Mouse (Mus musculus) kidney, postnatal 10 days (tissue): ENCODE results near the gene Antxr1.

ENCODE experiments used
- DNase-seq: peaks from one replicate; pipeline ENCODE4 v3.0.0; 2021; ENCODE audit warnings: mixed read lengths

Antxr1 gene

DNA sequence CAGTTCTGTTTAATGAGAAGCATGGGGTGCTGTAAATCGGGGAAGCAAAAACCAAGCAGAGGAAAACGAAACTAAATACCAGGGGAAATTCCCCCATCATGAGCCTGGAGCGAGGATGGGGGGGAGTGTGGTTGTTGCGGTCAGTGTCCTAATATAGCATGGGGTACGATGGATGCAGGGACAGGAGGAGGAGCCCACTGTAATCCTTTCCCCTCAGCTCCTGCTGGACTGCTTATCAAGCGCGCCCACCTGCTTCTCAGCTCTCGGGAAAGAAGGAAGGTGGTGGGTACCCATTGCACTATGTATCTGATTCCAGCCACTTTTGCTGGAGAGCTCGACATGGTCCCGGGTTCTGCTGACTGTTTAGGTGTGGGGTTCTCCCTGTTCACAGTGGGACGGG is 151.6 kb downstream of the Antxr1 start:
- no peak for DNase-seq

DNA sequence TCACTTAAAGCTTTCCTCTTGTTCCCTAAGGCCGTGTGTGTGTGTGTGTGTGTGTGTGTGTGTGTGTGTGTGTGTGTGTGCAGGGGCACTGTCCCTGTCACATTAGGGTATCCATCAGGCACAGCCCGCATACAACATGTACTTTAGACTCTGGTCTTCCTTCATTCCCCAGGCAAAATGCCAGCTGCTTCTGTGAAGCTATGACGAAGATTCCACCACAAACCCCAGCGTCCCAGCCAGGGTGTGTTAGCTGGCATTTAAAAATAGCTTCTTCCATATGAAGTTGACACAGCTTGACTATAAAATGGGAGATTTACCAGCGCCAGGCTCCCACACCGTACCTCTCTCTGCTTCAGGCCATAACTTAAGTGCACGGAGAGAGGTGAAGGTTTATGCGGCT is 152.5 kb downstream of the Antxr1 start:
- DNase-seq, result peak; percentile 78

GRCm38 (mm10) chr6:87182736-87183135 is 152.9 kb downstream of the Antxr1 start:
- no peak for DNase-seq

DNA sequence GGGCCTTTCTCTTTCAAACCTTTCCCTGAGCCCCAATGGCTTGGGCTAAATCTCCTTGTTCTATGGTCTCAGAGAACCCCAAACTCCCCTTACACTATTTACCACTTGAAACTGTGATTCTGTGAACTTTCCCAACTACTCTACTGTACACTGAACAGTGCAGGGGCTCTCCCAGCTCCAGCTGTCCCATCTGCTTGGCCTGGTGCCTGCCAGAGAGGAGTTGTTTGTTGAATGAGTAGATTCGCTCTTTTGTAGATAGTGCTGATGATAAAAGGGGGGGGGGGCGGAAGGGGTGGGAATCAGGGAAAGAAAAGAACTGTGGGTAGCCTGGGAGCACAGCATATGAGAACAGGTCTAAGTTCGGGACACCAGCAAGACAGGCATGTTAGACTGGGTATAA is 164.2 kb downstream of the Antxr1 start:
- DNase-seq, result no peak

DNA sequence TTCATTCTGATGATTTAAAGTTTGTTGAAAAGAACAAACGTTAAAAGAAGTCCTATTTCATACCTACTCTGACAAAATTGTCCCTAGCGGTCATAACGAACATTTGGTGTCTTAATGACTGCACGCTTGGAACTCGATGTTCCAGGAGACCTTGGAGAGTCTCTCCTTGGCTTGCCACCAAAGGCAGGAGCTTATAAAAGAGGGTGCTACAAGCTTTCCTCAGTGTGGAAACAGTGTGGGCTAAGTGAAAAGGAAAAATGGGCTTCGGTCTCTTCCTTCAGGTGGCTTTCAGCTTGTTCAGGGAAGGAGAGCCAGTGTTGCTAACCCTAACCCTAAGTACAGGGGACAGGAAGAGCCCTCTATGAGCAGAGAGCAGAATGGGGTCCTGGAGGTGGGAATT is 164.7 kb downstream of the Antxr1 start:
- no peak for DNase-seq

DNA sequence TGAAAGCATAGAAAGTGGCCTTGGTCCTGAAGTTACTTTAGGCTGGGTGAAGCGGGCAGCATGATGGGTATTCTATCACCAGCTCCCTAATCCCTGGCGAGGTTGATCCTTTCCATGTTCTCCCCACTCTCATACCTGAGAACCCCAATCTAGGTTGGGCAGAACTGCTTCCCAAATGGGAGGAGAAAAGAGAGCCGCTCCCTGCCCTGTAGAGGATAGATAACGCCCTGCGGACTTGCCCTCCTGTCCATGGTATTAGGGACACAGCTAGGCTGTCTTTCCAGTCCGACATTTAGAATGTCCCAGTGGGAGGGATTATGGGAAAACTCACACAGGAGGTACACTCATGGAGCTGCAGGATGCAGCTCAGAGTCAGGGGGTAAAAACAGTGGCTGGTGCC is 165.3 kb downstream of the Antxr1 start:
- DNase-seq, result no peak

- DNase-seq, result no peak
These were observed 167.6 kb downstream of the Antxr1 start for GRCm38 (mm10) chr6:87168021-87168420.

DNA sequence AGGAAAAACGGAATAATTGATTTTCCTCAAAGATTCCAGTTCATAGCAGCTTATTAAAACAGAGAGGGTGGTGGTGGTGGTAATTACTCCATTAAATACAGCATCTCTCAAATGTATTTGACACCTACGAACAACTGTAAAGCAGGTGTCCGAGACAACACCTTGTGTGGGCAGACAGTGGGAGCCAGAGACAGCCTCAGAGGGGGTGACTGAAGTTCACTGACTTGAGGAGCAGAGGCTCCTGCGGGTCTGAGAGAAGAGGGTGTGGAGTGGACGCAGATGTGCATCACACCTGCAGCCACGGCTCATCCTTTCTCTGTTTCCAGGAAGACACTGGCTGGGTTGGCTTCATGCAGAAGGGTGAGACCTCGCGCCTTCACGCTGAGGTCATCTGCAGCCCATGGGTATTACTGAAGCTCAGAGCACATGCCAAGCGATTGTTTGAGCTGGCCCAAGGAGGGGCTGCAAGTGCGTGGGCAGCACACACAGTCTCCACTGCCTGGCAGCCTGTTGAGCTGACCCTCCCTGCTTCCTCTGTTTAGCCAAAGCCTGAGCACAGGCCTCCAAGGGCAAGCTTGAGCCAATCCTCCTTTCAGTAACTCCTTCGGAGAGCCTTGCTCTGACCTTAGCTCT is 168.8 kb downstream of the Antxr1 start:
- DNase-seq, result no peak

- no peak for DNase-seq
These were observed 169.9 kb downstream of the Antxr1 start for GRCm38 (mm10) chr6:87165536-87166311.

- no peak for DNase-seq
These were observed 174.0 kb downstream of the Antxr1 start for GRCm38 (mm10) chr6:87161391-87162263.

DNA sequence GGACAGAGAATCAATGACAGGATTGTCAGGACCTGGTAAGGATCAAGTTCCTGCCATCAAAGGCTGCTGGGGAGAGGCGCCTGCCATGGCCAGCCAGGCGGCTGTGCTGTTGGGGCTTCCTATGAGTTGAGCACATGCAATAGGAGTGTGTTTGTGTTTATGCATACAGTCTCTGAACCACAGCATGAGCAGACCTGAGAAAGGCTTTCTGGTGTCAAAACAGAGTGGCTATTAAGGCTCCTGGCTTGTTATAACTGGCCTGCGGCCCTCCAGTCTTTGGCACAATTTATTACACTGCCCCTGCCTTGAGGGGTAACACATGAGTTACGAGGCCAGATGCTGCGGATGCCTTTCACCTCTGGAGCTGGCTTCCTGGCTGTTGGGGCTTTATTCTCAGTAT is 175.4 kb downstream of the Antxr1 start:
- no peak for DNase-seq

- no peak for DNase-seq
These were observed 177.5 kb downstream of the Antxr1 start for GRCm38 (mm10) chr6:87158062-87158623.

- DNase-seq, result no peak
These were observed 181.8 kb downstream of the Antxr1 start for GRCm38 (mm10) chr6:87153836-87154235.

DNA sequence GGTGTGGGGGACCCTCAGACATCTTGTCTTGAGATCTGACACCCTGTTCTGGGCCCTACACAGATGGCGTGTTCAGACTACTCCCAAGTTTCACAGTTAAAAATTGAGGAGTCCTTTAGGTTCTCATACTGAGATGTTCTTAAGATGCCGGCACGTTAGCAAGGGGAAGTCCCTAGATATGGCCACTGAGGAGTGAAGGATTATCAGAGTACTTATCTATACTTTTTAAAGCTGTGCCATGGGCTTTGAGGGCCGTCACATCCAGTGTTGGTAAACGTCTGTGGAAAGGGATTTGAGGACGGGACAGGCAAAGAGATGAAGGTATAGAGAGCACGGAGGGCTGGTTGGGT is 182.4 kb downstream of the Antxr1 start:
- no peak for DNase-seq

DNA sequence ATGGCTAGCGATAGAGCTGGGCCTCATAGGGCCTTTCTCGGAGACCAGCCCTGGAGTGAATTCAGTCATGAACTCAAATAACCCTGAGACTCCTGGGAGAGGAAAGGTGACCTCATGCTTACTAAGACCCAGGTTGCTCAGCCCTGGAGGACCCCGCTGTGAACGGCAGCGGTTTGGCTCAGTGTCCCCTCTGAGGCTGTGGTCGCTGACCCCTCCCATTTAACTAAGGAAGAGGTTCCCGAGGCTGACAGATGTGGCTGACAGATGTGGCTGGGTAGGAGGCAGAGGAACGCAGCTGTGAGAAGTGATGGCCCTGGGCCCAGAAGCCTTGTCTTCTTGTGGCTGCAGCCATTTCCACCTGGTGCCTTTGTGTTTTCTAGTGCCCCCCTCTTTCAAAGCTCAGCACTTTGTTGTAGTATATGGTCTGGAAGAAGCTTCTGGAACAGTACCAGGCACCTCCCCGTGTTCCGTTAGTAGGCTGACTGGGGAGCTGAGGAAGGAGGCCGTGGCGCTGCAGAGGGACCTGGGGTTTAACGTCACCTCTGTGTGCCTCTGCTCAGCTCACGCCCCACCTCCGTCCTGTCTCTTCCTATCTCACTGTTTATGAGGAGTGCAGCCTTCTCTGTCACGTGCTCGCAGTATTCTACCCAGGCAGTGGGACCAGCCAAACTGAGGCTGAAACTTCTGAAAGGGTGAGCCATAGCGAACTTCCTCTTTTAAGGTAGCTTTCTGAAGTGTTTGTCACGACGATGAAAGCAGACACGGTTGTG is 183.0 kb downstream of the Antxr1 start:
- DNase-seq, result no peak

- DNase-seq, result no peak
These were observed 184.2 kb downstream of the Antxr1 start for GRCm38 (mm10) chr6:87151427-87151826.

GRCm38 (mm10) chr6:87150471-87150870 is 185.2 kb downstream of the Antxr1 start:
- no peak for DNase-seq

GRCm38 (mm10) chr6:87147921-87148320 is 187.7 kb downstream of the Antxr1 start:
- no peak for DNase-seq

DNA sequence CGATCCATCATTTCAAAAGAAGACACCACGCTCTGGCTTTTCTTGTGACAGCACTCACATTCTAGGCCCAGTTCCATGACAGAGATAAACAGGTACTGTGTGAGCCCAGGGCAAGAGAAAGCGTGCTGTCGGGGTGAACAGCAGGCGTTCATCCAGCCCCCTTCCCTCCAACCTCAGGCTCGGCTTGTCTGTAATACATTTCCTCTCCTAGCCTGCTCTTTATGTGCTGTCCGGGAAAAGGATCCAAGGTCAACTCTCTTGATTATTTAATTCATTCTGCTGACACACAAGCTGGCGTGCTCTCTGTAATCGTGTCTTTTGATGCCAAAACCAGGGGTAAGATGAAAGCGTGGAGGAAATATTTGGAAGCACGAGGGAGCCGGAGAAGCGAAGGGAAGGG is 192.0 kb downstream of the Antxr1 start:
- DNase-seq, result peak; percentile 39

DNA sequence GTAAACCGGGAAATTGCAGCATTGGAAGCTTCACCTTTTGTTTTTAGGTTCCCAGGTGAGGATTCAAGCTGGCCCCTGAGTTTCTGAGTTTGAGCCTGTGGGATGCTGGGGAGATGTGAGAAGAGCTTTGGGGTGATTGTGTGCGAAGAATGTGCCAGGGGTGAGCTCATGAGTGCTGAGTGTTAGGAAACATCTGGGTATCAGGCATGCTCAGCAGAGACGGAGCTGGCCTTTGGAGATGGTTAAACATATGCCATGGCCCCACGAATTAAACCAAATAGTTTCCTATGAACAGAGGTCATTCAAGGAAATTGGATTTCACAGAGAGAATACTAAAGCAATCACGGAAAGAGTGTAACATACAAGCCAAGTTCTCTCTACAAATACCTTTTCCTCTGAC is 193.4 kb downstream of the Antxr1 start:
- no peak for DNase-seq

DNA sequence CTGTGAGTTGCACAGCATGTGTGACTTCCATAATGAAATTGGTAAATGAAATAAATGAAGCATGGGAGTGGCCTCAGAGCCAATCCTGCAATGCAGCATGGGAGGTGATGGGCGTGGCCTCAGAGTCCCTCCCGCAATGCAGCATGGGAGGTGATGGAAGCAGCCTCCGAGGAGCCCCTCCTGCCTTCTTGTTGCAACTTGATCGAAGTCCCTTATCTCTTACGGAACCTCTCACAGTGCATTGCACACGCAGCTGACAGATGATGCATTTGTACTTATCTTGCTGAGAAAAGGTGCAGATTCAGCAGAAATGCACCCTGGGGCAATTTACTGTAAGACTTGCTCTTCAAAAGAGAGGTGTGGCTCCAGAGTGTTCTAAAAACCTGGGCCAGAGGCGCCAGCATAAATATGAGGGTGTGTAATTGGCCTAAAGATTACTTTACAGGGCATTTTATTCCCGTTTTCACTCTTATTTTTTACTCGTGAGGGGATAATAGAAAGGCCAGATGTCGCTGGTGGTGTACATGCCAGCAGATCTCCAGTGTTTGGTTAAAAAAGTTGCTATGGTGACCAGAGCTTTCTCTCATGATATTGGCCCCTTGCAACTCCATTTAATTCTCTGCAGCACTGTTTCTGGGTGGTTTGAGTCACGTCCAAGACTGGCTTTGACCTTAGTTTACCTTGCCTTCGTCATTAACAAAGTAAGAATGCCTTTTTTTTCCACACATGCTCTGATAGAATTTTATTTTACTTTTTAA is 195.6 kb downstream of the Antxr1 start:
- DNase-seq, result no peak

GRCm38 (mm10) chr6:87138479-87138878 is 197.1 kb downstream of the Antxr1 start:
- no peak for DNase-seq
